Mouse (Mus musculus): Measurements from ENCODE around the gene Tfpi. TPM values are rescaled to one million over a fixed set of nuclear protein-coding genes. Genes with fewer than 3 reads are reported as not detected.

The Tfpi gene
- polyA plus RNA-seq, 1 experiment, result 4.6 TPM

GRCm38 (mm10) chr2:84455236-84455799 is 21.3 kb downstream of the Tfpi start:
- Histone ChIP-seq H3K4me1 (ENCODE audit: control insufficient read depth, insufficient read depth, low read length) (peaks cover 1% of the 10 kb centered on the region; the same call in 1 of the 2 replicates), H3K27ac (ENCODE audit: insufficient read depth, low read length) (peak overlapping the region; percentile 59; the same call in 1 of the 2 replicates), H3K4me3 (ENCODE audit: insufficient read depth, low read length) (no peak overlapping the region)
- TF ChIP-seq CTCF (IDR thresholded peaks at IDR 0.05; ENCODE audit: extremely low read depth, insufficient read depth, low read length) (peak; percentile 64), POLR2A (IDR thresholded peaks at IDR 0.05; ENCODE audit: extremely low read depth, insufficient read depth, low read length) (no peak)

DNA sequence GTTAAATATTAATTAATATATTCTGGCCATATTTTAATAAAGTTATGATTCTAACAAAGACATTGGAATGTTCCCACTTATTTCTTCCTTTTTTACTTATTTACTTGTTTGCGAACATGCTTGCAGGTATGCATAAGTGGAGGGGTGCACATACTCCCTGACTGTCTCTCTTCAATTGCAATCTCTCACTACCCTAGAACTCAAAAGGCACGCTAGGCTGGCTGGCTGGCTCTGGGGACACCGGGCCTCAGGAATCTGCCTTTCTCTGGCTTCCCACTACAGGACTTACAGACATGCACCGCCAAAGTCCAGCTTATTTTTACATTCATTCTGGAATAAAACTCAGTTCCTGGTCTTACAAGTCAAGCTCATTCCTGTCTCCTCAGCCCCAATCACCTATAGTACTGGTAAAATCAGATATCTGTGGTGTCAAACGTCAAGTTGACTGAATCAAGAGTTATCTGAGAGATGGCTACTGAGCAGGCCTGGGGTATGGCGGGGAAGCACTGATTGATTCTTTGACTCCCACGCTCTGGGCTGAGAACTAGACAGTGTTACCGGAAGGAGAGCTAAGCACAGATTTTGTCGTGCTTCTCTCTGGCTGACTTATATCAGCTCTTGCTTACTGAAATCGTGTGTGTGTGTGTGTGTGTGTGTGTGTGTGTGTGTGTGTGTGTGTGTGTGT is 21.9 kb downstream of the Tfpi start:
- H3K27ac ChIP-seq (ENCODE audit: insufficient read depth, low read length), result peak overlapping the region; percentile 59; the same call in 1 of the 2 replicates
- TF ChIP-seq CTCF (IDR thresholded peaks at IDR 0.05; ENCODE audit: extremely low read depth, insufficient read depth, low read length), result no peak
- TF ChIP-seq POLR2A (IDR thresholded peaks at IDR 0.05; ENCODE audit: extremely low read depth, insufficient read depth, low read length), result no peak
- peaks cover 1% of the 10 kb centered on the region; the same call in 1 of the 2 replicates for H3K4me1 ChIP-seq (ENCODE audit: control insufficient read depth, insufficient read depth, low read length)
- no peak overlapping the region for H3K4me3 ChIP-seq (ENCODE audit: insufficient read depth, low read length)

- Histone ChIP-seq H3K4me1 (ENCODE audit: control insufficient read depth, insufficient read depth, low read length) (peaks cover 1% of the 10 kb centered on the region; the same call in 1 of the 2 replicates), H3K4me3 (ENCODE audit: insufficient read depth, low read length) (no peak overlapping the region), H3K27ac (ENCODE audit: insufficient read depth, low read length) (no peak overlapping the region)
- TF ChIP-seq CTCF (IDR thresholded peaks at IDR 0.05; ENCODE audit: extremely low read depth, insufficient read depth, low read length) (no peak), POLR2A (IDR thresholded peaks at IDR 0.05; ENCODE audit: extremely low read depth, insufficient read depth, low read length) (no peak)
Observed at GRCm38 (mm10) chr2:84454051-84454450, 22.5 kb downstream of the Tfpi start.

DNA sequence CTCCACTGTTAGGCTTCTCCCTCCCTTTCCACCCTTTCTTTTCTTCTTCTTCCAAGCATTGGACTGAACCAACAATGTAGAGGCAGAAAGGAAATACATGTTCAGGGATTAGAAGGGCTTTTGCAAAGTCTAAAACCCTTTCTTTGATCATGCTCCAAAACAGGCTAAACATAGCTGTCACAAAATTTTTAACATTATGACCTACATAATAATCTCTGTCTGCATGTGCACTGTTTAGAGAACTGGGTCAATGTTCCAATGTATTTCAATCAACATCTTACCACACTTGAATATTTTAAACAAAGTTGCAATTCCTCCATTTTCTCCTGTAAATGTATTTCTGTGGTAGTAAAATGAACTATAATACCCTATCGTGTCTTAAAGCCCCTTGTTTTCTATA is 31.1 kb downstream of the Tfpi start:
- Histone ChIP-seq H3K4me3 (ENCODE audit: insufficient read depth, low read length) (no peak overlapping the region), H3K4me1 (ENCODE audit: control insufficient read depth, insufficient read depth, low read length) (no peaks in the 10 kb centered on the region), H3K27ac (ENCODE audit: insufficient read depth, low read length) (no peak overlapping the region)
- TF ChIP-seq POLR2A (IDR thresholded peaks at IDR 0.05; ENCODE audit: extremely low read depth, insufficient read depth, low read length), result no peak
- TF ChIP-seq CTCF (IDR thresholded peaks at IDR 0.05; ENCODE audit: extremely low read depth, insufficient read depth, low read length), result no peak

GRCm38 (mm10) chr2:84441940-84442339 is 34.6 kb downstream of the Tfpi start:
- Histone ChIP-seq H3K4me1 (ENCODE audit: control insufficient read depth, insufficient read depth, low read length) (no peaks in the 10 kb centered on the region), H3K27ac (ENCODE audit: insufficient read depth, low read length) (no peak overlapping the region), H3K4me3 (ENCODE audit: insufficient read depth, low read length) (no peak overlapping the region)
- no peak for TF ChIP-seq POLR2A (IDR thresholded peaks at IDR 0.05; ENCODE audit: extremely low read depth, insufficient read depth, low read length)
- no peak for TF ChIP-seq CTCF (IDR thresholded peaks at IDR 0.05; ENCODE audit: extremely low read depth, insufficient read depth, low read length)

DNA sequence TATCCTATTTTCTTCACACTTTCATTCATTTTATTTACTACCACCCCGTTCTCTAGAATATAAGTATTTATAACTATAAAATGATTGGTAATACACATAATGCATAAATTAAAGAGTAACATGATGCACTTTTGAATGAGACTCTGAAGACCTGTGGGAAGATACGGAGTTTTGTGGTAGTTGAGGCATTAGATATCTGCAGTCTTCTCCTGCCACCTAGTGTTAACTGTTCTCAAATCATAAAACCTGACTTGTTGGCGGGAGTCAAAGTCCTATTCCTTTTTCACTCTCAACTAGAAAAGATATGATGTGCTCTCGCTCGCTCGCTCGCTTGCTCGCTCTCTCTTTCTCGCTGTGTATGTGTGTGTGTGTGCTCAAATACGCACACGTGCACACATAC is 46.9 kb downstream of the Tfpi start:
- TF ChIP-seq POLR2A (IDR thresholded peaks at IDR 0.05; ENCODE audit: extremely low read depth, insufficient read depth, low read length), result no peak
- TF ChIP-seq CTCF (IDR thresholded peaks at IDR 0.05; ENCODE audit: extremely low read depth, insufficient read depth, low read length), result peak; percentile 50; the same call in 1 of the 2 replicates
- no peak overlapping the region for H3K27ac ChIP-seq (ENCODE audit: insufficient read depth, low read length)
- H3K4me1 ChIP-seq (ENCODE audit: control insufficient read depth, insufficient read depth, low read length), result no peaks in the 10 kb centered on the region
- no peak overlapping the region for H3K4me3 ChIP-seq (ENCODE audit: insufficient read depth, low read length)

DNA sequence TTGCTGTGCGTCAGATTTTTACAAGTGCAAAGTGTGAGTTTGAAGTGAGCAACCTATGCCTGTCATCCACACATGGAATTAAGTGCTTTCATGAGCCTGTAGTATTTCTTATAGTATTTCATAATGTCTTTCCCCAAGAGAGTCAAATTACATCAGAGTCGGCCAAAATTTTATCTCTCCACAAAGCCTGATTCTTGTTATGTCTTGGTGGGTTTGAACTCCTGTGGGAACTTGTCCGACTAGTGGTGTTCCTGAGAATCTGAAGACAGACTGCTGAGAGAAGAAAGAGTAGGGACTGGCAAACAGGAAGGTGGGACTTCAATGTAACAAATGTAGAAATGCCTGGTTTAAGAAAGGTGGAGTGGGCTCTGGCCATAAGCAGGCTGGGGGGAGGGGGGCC is 47.7 kb downstream of the Tfpi start:
- no peak overlapping the region for H3K4me3 ChIP-seq (ENCODE audit: insufficient read depth, low read length)
- H3K27ac ChIP-seq (ENCODE audit: insufficient read depth, low read length), result no peak overlapping the region
- no peak for TF ChIP-seq POLR2A (IDR thresholded peaks at IDR 0.05; ENCODE audit: extremely low read depth, insufficient read depth, low read length)
- TF ChIP-seq CTCF (IDR thresholded peaks at IDR 0.05; ENCODE audit: extremely low read depth, insufficient read depth, low read length), result no peak
- H3K4me1 ChIP-seq (ENCODE audit: control insufficient read depth, insufficient read depth, low read length), result no peaks in the 10 kb centered on the region; the same call in 1 of the 2 replicates

- Histone ChIP-seq H3K4me1 (ENCODE audit: control insufficient read depth, insufficient read depth, low read length) (no peaks in the 10 kb centered on the region; the same call in 1 of the 2 replicates), H3K27ac (ENCODE audit: insufficient read depth, low read length) (no peak overlapping the region), H3K4me3 (ENCODE audit: insufficient read depth, low read length) (no peak overlapping the region)
- TF ChIP-seq POLR2A (IDR thresholded peaks at IDR 0.05; ENCODE audit: extremely low read depth, insufficient read depth, low read length), result no peak
- TF ChIP-seq CTCF (IDR thresholded peaks at IDR 0.05; ENCODE audit: extremely low read depth, insufficient read depth, low read length), result no peak
Observed at GRCm38 (mm10) chr2:84426531-84426930, 50.0 kb downstream of the Tfpi start.

DNA sequence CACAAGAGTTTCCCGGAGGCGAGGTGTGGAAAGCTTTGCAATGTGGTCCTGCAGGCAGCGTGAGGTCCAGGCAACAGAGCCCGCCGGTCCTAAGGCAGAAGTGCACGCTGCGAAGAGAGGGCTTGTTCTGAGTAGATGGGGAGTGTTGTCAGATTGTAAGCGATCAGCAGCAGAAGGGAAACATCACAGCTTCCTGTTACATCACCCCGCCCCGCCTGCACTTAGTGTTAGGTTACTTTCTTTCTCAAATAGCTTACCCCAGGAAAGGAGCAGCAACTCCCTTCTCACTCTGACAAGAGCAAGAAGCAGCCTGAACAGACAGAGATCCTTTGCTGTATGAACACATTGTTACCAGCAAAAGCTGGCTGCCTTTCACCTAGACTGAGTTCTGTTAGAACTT is 51.4 kb downstream of the Tfpi start, which contains the start of gene Calcrl:
Gene Calcrl, minus strand, starts transcription at position 274 of the 400 bp plus-strand sequence.
- peak; percentile 69; the same call in 1 of the 2 replicates for TF ChIP-seq POLR2A (IDR thresholded peaks at IDR 0.05; ENCODE audit: extremely low read depth, insufficient read depth, low read length)
- TF ChIP-seq CTCF (IDR thresholded peaks at IDR 0.05; ENCODE audit: extremely low read depth, insufficient read depth, low read length), result no peak
- Histone ChIP-seq H3K4me3 (ENCODE audit: insufficient read depth, low read length) (peak within 1 kb of the TSS; percentile 30), H3K4me1 (ENCODE audit: control insufficient read depth, insufficient read depth, low read length) (no peaks in the 10 kb centered on the region; the same call in 1 of the 2 replicates), H3K27ac (ENCODE audit: insufficient read depth, low read length) (peak within 1 kb of the TSS; percentile 0)

GRCm38 (mm10) chr2:84416501-84416900 is 60.1 kb downstream of the Tfpi start:
- TF ChIP-seq POLR2A (IDR thresholded peaks at IDR 0.05; ENCODE audit: extremely low read depth, insufficient read depth, low read length) (no peak), CTCF (IDR thresholded peaks at IDR 0.05; ENCODE audit: extremely low read depth, insufficient read depth, low read length) (no peak)
- Histone ChIP-seq H3K4me3 (ENCODE audit: insufficient read depth, low read length) (no peak overlapping the region), H3K27ac (ENCODE audit: insufficient read depth, low read length) (no peak overlapping the region), H3K4me1 (ENCODE audit: control insufficient read depth, insufficient read depth, low read length) (no peaks in the 10 kb centered on the region)

Data from cortical plate, adult 2 months (tissue).